Mouse (Mus musculus) forebrain, embryonic 12.5 days (tissue): ENCODE measurements around the gene Atg4b. TPM values are rescaled to one million over a fixed set of nuclear protein-coding genes. Genes with fewer than 3 reads are reported as not detected.

Source experiments
- ATAC-seq: fragments of 200-750 bp; cut with Nextera tagmentation; 2 replicates; pipeline ENCODE4 v1.8.0; 2017; ENCODE audit warnings: moderate TSS enrichment; ENCODE audit not compliant: low FRiP score
- H3K27ac ChIP-seq: fragments of 300-500 bp; sonication (generic); 2 replicates; pipeline ENCODE4 v1.5.1; 2016; ENCODE audit warnings: mild to moderate bottlenecking
- H3K27me3 ChIP-seq: fragments of 300-500 bp; sonication (generic); 2 replicates; pipeline ENCODE4 v1.6.1; 2016; ENCODE audit warnings: mild to moderate bottlenecking
- H3K36me3 ChIP-seq: fragments of 300-500 bp; sonication (generic); replicated peaks from 2 replicates; pipeline ENCODE4 v1.6.1; 2016; ENCODE audit warnings: mild to moderate bottlenecking
- H3K4me1 ChIP-seq: fragments of 300-500 bp; sonication (generic); 2 replicates; pipeline ENCODE4 v1.6.1; 2016
- H3K4me2 ChIP-seq: fragments of 300-500 bp; sonication (generic); 2 replicates; pipeline ENCODE4 v1.6.1; 2016; ENCODE audit warnings: mild to moderate bottlenecking, moderate library complexity
- H3K4me3 ChIP-seq: fragments of 300-500 bp; sonication (generic); replicated peaks from 2 replicates; pipeline ENCODE4 v1.5.1; 2016; ENCODE audit warnings: mild to moderate bottlenecking
- H3K9ac ChIP-seq: fragments of 300-500 bp; sonication (generic); 2 replicates; pipeline ENCODE4 v1.6.1; 2016; ENCODE audit warnings: mild to moderate bottlenecking
- H3K9me3 ChIP-seq: fragments of 300-500 bp; sonication (generic); 2 replicates; pipeline ENCODE4 v1.6.1; 2016
- WGBS: fragments of 180-500 bp; shearing (Covaris S2); methylation state at CpG from one replicate; pipeline ENCODE4 v1.1.7; 2016; 5-methylcytosine and 5-hydroxymethylcytosine counted together
- polyA plus RNA-seq: library from polyadenylated mRNA; unstranded; fragments of >200 nt; fragmentation: Nextera tagmentation; extraction: Ambion mirVana; gene quantifications from 2 replicates; pipeline ENCODE4 v1.2.1, GENCODE M21; 2016

Atg4b gene
- 102 and 113 TPM in 2 replicates for polyA plus RNA-seq

GRCm38 (mm10) chr1:93751290-93751689, at the start of gene Atg4b:
Atg4b (plus strand) TSS chr1:93751500.
- H3K9ac ChIP-seq = no peak within 1 kb of the TSS
- 77% methylated on average over 6 of the region's 6 CpGs for WGBS
- H3K36me3 ChIP-seq = peaks cover 19% of the 10 kb centered on the region
- H3K27ac ChIP-seq = no peak within 1 kb of the TSS
- peaks cover 23% of the 10 kb centered on the region for H3K4me1 ChIP-seq
- H3K27me3 ChIP-seq = no peaks in the 10 kb centered on the region
- no peak within 1 kb of the TSS for H3K4me3 ChIP-seq
- no peaks in the 10 kb centered on the region for H3K9me3 ChIP-seq
- H3K4me2 ChIP-seq = no peak within 1 kb of the TSS
- no peak for ATAC-seq

- Histone ChIP-seq H3K27me3 (no peaks in the 10 kb centered on the region), H3K4me3 (no peak overlapping the region), H3K4me2 (no peak overlapping the region), H3K9me3 (no peaks in the 10 kb centered on the region), H3K9ac (no peak overlapping the region), H3K4me1 (no peaks in the 10 kb centered on the region), H3K27ac (no peak overlapping the region), H3K36me3 (peaks cover 11% of the 10 kb centered on the region; the same call in 1 of the 2 replicates)
- WGBS = 97% methylated on average over 1 of the region's 1 CpGs
- ATAC-seq = no peak
Measured at GRCm38 (mm10) chr1:93702106-93702505, 49.2 kb upstream of the Atg4b start.

GRCm38 (mm10) chr1:93703472-93704048, 47.7 kb upstream of the Atg4b start:
- Histone ChIP-seq H3K4me1 (no peaks in the 10 kb centered on the region), H3K27ac (no peak overlapping the region), H3K9ac (no peak overlapping the region), H3K4me3 (no peak overlapping the region), H3K9me3 (no peaks in the 10 kb centered on the region), H3K27me3 (no peaks in the 10 kb centered on the region), H3K4me2 (no peak overlapping the region), H3K36me3 (peaks cover 11% of the 10 kb centered on the region; the same call in 1 of the 2 replicates)
- ATAC-seq = no peak
- 96% methylated on average over 10 of the region's 10 CpGs for WGBS

GRCm38 (mm10) chr1:93704341-93704740, 47.0 kb upstream of the Atg4b start:
- no peak for ATAC-seq
- WGBS = 84% methylated on average over 9 of the region's 9 CpGs

GRCm38 (mm10) chr1:93705389-93705788, 45.9 kb upstream of the Atg4b start:
- no peak overlapping the region for H3K4me3 ChIP-seq
- no peaks in the 10 kb centered on the region for H3K4me1 ChIP-seq
- H3K9me3 ChIP-seq = no peaks in the 10 kb centered on the region
- WGBS = 76% methylated on average over 3 of the region's 3 CpGs
- ATAC-seq = no peak
- H3K4me2 ChIP-seq = no peak overlapping the region
- no peaks in the 10 kb centered on the region for H3K27me3 ChIP-seq
- no peak overlapping the region for H3K9ac ChIP-seq
- H3K27ac ChIP-seq = no peak overlapping the region
- H3K36me3 ChIP-seq = peaks cover 11% of the 10 kb centered on the region; the same call in 1 of the 2 replicates

More at GRCm38 (mm10) chr1:93704341-93704740, 47.0 kb upstream of the Atg4b start:
- Histone ChIP-seq H3K4me2 (no peak overlapping the region), H3K4me3 (no peak overlapping the region), H3K4me1 (no peaks in the 10 kb centered on the region), H3K27me3 (no peaks in the 10 kb centered on the region), H3K9ac (no peak overlapping the region), H3K9me3 (no peaks in the 10 kb centered on the region), H3K27ac (no peak overlapping the region), H3K36me3 (peaks cover 11% of the 10 kb centered on the region; the same call in 1 of the 2 replicates)

- WGBS = 86% methylated on average over 2 of the region's 2 CpGs
- Histone ChIP-seq H3K4me3 (no peak overlapping the region), H3K9me3 (no peaks in the 10 kb centered on the region), H3K9ac (no peak overlapping the region), H3K4me2 (no peak overlapping the region), H3K27ac (no peak overlapping the region), H3K27me3 (no peaks in the 10 kb centered on the region), H3K36me3 (peaks cover 16% of the 10 kb centered on the region), H3K4me1 (no peaks in the 10 kb centered on the region)
- no peak for ATAC-seq
Measured at GRCm38 (mm10) chr1:93716166-93716565, 35.1 kb upstream of the Atg4b start.

GRCm38 (mm10) chr1:93721557-93721956, 29.7 kb upstream of the Atg4b start:
- no peak overlapping the region for H3K4me3 ChIP-seq
- peaks cover 9% of the 10 kb centered on the region; the same call in 1 of the 2 replicates for H3K36me3 ChIP-seq
- no peak overlapping the region for H3K27ac ChIP-seq
- no peaks in the 10 kb centered on the region for H3K9me3 ChIP-seq
- no peak overlapping the region for H3K4me2 ChIP-seq
- ATAC-seq = no peak
- H3K4me1 ChIP-seq = no peaks in the 10 kb centered on the region
- H3K27me3 ChIP-seq = no peaks in the 10 kb centered on the region
- 60% methylated on average over 7 of the region's 7 CpGs for WGBS
- H3K9ac ChIP-seq = no peak overlapping the region

GRCm38 (mm10) chr1:93724623-93725022, 26.7 kb upstream of the Atg4b start:
- Histone ChIP-seq H3K36me3 (peaks cover 6% of the 10 kb centered on the region; the same call in 1 of the 2 replicates), H3K4me1 (no peaks in the 10 kb centered on the region), H3K4me3 (no peak overlapping the region), H3K9me3 (no peaks in the 10 kb centered on the region), H3K4me2 (no peak overlapping the region), H3K27me3 (no peaks in the 10 kb centered on the region), H3K9ac (no peak overlapping the region), H3K27ac (no peak overlapping the region)
- no peak for ATAC-seq
- 74% methylated on average over 3 of the region's 3 CpGs for WGBS

- no peaks in the 10 kb centered on the region for H3K27me3 ChIP-seq
- 87% methylated on average over 5 of the region's 5 CpGs for WGBS
- no peaks in the 10 kb centered on the region for H3K4me1 ChIP-seq
- no peaks in the 10 kb centered on the region for H3K9me3 ChIP-seq
- H3K9ac ChIP-seq = no peak overlapping the region
- ATAC-seq = no peak
- H3K4me3 ChIP-seq = no peak overlapping the region
- H3K27ac ChIP-seq = no peak overlapping the region
- peaks cover 6% of the 10 kb centered on the region; the same call in 1 of the 2 replicates for H3K36me3 ChIP-seq
- no peak overlapping the region for H3K4me2 ChIP-seq
Measured at GRCm38 (mm10) chr1:93725665-93726064, 25.6 kb upstream of the Atg4b start.

- Histone ChIP-seq H3K9me3 (no peaks in the 10 kb centered on the region), H3K36me3 (peaks cover 6% of the 10 kb centered on the region; the same call in 1 of the 2 replicates), H3K4me2 (no peak overlapping the region), H3K9ac (no peak overlapping the region), H3K4me3 (no peak overlapping the region), H3K27me3 (no peaks in the 10 kb centered on the region), H3K4me1 (no peaks in the 10 kb centered on the region), H3K27ac (no peak overlapping the region)
- WGBS = 92% methylated on average over 3 of the region's 3 CpGs
- no peak for ATAC-seq
Measured at GRCm38 (mm10) chr1:93726116-93726515, 25.2 kb upstream of the Atg4b start.

- ATAC-seq = peak; percentile 24; the same call in 1 of the 2 replicates
- Histone ChIP-seq H3K27me3 (no peaks in the 10 kb centered on the region), H3K9me3 (no peaks in the 10 kb centered on the region), H3K4me2 (no peak overlapping the region), H3K9ac (no peak overlapping the region), H3K36me3 (peaks cover 6% of the 10 kb centered on the region; the same call in 1 of the 2 replicates), H3K4me3 (no peak overlapping the region), H3K27ac (no peak overlapping the region), H3K4me1 (peaks cover 6% of the 10 kb centered on the region)
- 69% methylated on average over 3 of the region's 3 CpGs for WGBS
Measured at GRCm38 (mm10) chr1:93726974-93727373, 24.3 kb upstream of the Atg4b start.

- Histone ChIP-seq H3K9me3 (no peaks in the 10 kb centered on the region), H3K4me1 (peaks cover 11% of the 10 kb centered on the region), H3K4me3 (no peak overlapping the region), H3K4me2 (no peak overlapping the region), H3K27ac (no peak overlapping the region), H3K9ac (no peak overlapping the region), H3K27me3 (no peaks in the 10 kb centered on the region), H3K36me3 (no peaks in the 10 kb centered on the region)
- ATAC-seq = 0 out of 2 replicates have a peak, but pooled peaks have one; percentile 40
- WGBS = 85% methylated on average over 5 of the region's 5 CpGs
Measured at GRCm38 (mm10) chr1:93731103-93731502, 20.2 kb upstream of the Atg4b start.

- 5% methylated on average over 3 of the region's 3 CpGs for WGBS
- peak overlapping the region; percentile 15; the same call in 1 of the 2 replicates for H3K4me2 ChIP-seq
Measured at GRCm38 (mm10) chr1:93731880-93732281, 19.4 kb upstream of the Atg4b start.

More at GRCm38 (mm10) chr1:93731880-93732281, 19.4 kb upstream of the Atg4b start:
- Histone ChIP-seq H3K4me3 (no peak overlapping the region), H3K36me3 (no peaks in the 10 kb centered on the region), H3K9ac (no peak overlapping the region), H3K9me3 (no peaks in the 10 kb centered on the region), H3K27me3 (no peaks in the 10 kb centered on the region), H3K27ac (0 out of 2 replicates have a peak overlapping the region, but pooled peaks have one; percentile 46), H3K4me1 (peaks cover 11% of the 10 kb centered on the region)
- ATAC-seq = peak; percentile 65
